Mouse (Mus musculus): ENCODE measurements around the gene Cdhr4. TPM values are rescaled to one million over a fixed set of nuclear protein-coding genes. Genes with fewer than 3 reads are reported as not detected.

Cdhr4 gene
- polyA plus RNA-seq (2011; ENCODE audit: insufficient read length, low read depth, missing spikeins): 2.1 and 4.0 TPM in 2 replicates

DNA sequence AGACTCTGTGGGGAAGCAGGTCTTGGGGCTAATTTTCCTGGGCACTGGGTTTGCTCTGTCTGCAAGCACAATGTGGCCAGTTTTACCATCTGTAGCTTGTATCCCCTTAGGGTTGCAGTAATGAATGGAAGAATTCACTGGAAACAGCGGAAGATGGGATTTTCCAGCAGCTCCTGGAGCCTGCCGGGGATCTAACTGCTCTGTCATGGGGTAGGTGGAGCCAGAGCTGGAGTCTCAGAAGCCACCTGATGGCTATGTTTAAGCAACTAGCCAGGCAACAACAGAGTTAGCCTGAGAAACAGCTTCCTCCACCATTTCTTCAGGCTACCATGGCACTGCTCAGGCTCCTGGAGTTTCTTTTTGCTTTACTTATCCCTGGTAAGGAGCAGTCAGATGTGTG is at the start of gene Cdhr4:
TSS of gene Cdhr4 (plus strand) at position 301 of the 400 bp plus-strand sequence.
- TF ChIP-seq CTCF (IDR thresholded peaks at IDR 0.05; ENCODE audit: borderline replicate concordance, insufficient read depth, low read length) (no peak), POLR2A (IDR thresholded peaks at IDR 0.05; ENCODE audit: low read depth, low read length) (no peak)
- H3K27ac ChIP-seq (ENCODE audit: insufficient read depth, low read length): no peak within 1 kb of the TSS
- H3K4me3 ChIP-seq (ENCODE audit: insufficient read depth, low read length): no peak within 1 kb of the TSS
- H3K4me1 ChIP-seq (ENCODE audit: control insufficient read depth, insufficient read depth, low read length): no peaks in the 10 kb centered on the region

DNA sequence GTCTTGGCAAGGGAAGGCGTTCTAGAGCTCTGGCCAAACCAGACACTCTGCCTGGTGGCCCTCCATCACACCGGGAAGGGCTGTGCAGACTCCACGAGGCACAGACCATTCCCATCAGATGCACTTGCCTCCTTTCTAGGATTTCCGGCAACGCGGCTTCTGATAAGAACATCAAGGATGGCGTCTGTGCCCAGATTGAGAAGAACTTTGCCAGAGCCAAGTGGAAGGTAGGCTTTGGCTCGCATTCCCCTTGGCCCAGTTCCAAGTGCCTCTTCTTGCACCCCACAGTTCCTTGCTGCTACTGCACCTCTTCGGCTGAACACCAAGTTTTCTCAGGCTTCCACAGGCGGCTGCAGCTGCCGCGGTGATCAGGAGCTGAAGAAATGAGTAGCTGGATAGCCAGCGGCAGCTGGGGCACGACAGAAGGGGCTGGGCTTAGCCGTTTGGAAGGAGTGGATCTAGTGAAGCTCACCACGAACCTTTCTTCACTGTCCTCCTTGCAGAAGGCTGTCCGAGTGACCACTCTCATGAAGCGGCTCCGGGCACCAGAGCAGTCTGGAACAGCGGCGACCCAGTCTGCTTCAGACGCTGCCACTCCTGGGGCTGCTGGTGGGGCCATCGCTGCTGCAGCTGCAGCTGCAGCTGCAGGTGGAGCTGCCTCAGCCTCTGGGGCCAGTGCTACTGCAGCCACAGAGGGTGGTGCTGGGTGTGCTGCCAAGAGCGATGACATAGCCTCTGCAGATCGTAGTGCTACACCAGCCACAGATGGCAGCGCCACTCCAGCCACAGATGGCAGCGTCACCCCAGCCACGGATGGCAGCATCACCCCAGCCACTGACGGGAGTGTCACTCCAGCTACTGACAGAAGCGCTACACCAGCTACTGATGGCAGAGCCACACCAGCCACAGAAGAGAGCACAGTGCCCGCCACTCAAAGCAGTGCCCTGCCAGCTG is 44.8 kb upstream of the Cdhr4 start:
- H3K27ac ChIP-seq (ENCODE audit: insufficient read depth, low read length): no peak overlapping the region
- H3K4me3 ChIP-seq (ENCODE audit: insufficient read depth, low read length): no peak overlapping the region
- TF ChIP-seq POLR2A (IDR thresholded peaks at IDR 0.05; ENCODE audit: low read depth, low read length) (no peak), CTCF (IDR thresholded peaks at IDR 0.05; ENCODE audit: borderline replicate concordance, insufficient read depth, low read length) (no peak)
- peaks cover 6% of the 10 kb centered on the region; the same call in 1 of the 2 replicates for H3K4me1 ChIP-seq (ENCODE audit: control insufficient read depth, insufficient read depth, low read length)

DNA sequence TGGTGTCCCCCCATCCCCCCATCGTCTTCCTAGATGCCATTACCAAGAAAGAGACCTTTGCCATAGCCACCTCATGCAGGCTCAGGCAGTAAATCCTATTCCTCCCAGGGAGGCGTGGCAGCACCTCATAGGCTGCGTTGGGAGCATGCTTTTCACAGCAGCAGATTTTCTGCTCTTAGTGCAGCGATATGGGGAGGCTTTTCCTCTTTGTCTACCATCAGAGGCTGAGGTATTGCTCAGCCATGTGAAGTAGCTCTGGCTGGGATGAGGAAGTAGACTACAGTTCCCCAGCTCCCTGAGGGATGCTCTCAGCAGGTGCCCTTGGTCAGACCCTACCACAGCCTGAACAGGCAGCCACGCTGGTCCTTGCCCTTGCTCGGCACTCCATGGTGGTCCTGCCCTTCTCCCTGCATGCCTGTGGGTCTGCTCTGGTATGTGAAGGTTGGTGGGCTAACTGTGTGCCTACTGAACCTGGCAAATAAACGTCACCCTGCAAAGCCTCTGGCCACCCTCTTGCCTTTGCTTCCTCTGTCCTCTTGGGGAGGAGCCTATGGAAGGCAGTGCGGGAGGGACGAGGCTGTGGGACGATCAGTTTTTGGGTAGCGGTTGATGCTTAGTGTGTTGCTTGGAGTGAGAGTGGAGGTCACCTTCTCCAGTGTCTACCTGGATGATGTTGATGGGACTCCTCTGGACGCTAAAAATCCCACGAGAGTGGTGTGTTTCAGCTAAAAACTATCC is 42.9 kb upstream of the Cdhr4 start:
- peaks cover 6% of the 10 kb centered on the region; the same call in 1 of the 2 replicates for H3K4me1 ChIP-seq (ENCODE audit: control insufficient read depth, insufficient read depth, low read length)
- H3K4me3 ChIP-seq (ENCODE audit: insufficient read depth, low read length): no peak overlapping the region
- no peak overlapping the region for H3K27ac ChIP-seq (ENCODE audit: insufficient read depth, low read length)
- TF ChIP-seq POLR2A (IDR thresholded peaks at IDR 0.05; ENCODE audit: low read depth, low read length): no peak
- TF ChIP-seq CTCF (IDR thresholded peaks at IDR 0.05; ENCODE audit: borderline replicate concordance, insufficient read depth, low read length): no peak

DNA sequence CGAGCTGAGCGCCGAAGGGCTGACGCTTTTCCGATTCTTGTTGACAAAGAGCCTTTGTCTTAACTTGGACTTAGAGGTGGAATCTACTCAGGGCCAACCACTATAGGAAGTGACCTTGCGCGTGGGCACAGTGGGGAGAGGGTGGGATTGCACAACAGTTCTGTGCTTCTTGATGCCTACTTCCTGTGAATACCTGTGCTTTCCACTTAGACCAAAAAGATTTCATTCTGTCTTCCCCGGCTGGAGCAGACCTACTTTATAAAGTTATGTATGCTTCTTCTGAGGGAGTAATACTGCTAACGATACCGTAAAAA is 42.4 kb upstream of the Cdhr4 start, which contains the start of gene Traip:
TSS of gene Traip (plus strand) at position 215 of the 314 bp plus-strand sequence.
- TF ChIP-seq POLR2A (IDR thresholded peaks at IDR 0.05; ENCODE audit: low read depth, low read length): no peak
- TF ChIP-seq CTCF (IDR thresholded peaks at IDR 0.05; ENCODE audit: borderline replicate concordance, insufficient read depth, low read length): no peak
- peaks cover 6% of the 10 kb centered on the region; the same call in 1 of the 2 replicates for H3K4me1 ChIP-seq (ENCODE audit: control insufficient read depth, insufficient read depth, low read length)
- H3K4me3 ChIP-seq (ENCODE audit: insufficient read depth, low read length): peak within 1 kb of the TSS; percentile 80
- H3K27ac ChIP-seq (ENCODE audit: insufficient read depth, low read length): peak within 1 kb of the TSS; percentile 10; the same call in 1 of the 2 replicates

DNA sequence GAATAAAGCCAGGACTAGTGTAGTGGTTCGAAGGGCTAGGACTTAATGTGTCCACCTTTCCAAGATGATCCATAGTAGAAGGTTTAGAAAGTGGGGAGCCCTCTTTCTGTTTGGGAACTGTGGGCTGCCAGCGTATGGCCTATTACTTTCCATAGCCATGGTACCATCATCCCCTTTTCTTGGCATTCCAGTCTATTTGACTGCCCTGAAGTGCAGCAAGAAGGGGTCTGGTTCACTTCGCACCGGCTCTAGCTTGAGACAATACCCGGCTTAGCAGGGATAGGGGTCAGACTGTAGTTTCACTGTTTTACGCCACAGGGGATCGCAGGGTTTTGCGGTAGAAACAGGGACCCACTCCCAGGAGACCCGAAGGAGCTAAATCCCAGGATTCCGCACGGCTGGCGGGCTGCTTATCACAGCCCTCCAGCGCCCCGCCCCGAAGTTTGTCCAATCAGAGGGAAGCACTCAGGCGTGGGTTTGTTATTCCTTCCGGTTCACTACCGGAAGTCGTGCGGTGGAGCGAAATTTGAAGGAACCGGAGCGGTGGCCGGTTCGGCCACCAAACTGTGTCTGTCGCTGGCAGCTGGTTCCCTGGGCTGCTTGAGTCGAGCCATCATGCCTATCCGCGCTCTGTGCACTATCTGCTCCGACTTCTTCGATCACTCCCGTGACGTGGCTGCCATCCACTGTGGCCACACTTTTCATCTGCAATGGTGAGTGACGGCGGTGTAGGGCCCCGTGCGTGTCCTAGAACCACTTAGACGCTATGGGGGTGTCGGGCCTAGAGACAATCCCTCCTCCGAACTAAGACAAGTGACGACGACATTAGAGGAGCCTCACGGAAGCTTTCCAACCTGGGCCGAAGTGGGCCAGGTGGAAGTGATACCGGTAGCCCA is 41.6 kb upstream of the Cdhr4 start:
- TF ChIP-seq CTCF (IDR thresholded peaks at IDR 0.05; ENCODE audit: borderline replicate concordance, insufficient read depth, low read length) (no peak), POLR2A (IDR thresholded peaks at IDR 0.05; ENCODE audit: low read depth, low read length) (peak; percentile 88)
- Histone ChIP-seq H3K4me1 (ENCODE audit: control insufficient read depth, insufficient read depth, low read length) (peaks cover 8% of the 10 kb centered on the region), H3K4me3 (ENCODE audit: insufficient read depth, low read length) (peak overlapping the region; percentile 80), H3K27ac (ENCODE audit: insufficient read depth, low read length) (peak overlapping the region; percentile 10; the same call in 1 of the 2 replicates)

DNA sequence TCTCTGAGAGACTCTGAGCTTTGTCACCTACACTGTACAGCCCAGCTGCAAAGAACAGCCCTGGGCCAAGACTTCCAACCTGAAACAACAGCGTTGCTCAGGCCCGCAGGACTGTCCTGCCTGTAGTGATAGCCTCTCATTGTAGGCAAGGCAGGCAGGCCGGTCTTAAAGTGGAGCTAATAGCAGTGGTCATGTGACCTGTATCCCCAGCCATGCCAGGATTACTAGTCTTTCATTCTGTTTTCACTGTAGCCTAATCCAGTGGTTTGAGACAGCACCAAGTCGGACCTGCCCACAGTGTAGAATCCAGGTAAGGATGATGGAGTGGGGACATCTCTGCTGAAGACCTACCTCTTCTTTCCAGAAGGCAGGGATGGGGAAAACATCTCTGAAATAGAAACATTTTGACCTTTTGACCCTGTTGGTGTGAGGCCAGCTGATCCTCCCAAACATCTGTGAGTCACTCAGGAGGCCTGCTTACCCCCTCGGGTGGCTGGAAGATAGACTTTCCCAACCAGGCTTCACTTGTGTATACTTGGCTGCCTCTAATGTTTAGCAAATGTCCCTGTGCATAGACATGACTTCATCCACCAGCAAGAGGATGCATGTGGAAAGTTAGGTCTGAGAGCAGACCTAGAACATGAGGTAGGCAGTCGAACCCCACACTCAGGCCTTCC is 36.5 kb upstream of the Cdhr4 start:
- H3K4me3 ChIP-seq (ENCODE audit: insufficient read depth, low read length): no peak overlapping the region
- peaks cover 13% of the 10 kb centered on the region for H3K4me1 ChIP-seq (ENCODE audit: control insufficient read depth, insufficient read depth, low read length)
- TF ChIP-seq POLR2A (IDR thresholded peaks at IDR 0.05; ENCODE audit: low read depth, low read length) (no peak), CTCF (IDR thresholded peaks at IDR 0.05; ENCODE audit: borderline replicate concordance, insufficient read depth, low read length) (no peak)
- H3K27ac ChIP-seq (ENCODE audit: insufficient read depth, low read length): no peak overlapping the region

DNA sequence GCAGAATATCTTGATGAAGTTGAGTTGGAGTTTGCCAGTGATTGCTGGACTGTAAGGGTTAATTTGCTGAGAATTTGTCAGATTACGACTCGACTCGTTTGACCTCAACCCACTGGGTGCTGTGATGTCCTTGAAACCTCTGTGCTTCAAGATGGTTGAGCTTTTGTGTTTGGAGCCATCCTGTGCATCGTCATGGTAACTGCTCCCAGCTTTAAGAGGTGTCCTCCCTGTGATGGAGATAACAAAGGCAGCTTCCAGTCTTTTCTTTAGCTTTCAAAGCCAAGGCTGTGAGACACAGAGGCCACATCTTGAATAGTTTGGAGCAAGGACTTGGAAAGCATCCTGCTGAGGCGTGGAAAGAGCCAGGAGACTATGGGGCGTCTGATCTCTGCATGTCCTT is 35.2 kb upstream of the Cdhr4 start:
- Histone ChIP-seq H3K4me3 (ENCODE audit: insufficient read depth, low read length) (no peak overlapping the region), H3K4me1 (ENCODE audit: control insufficient read depth, insufficient read depth, low read length) (peaks cover 7% of the 10 kb centered on the region), H3K27ac (ENCODE audit: insufficient read depth, low read length) (no peak overlapping the region)
- TF ChIP-seq POLR2A (IDR thresholded peaks at IDR 0.05; ENCODE audit: low read depth, low read length) (no peak), CTCF (IDR thresholded peaks at IDR 0.05; ENCODE audit: borderline replicate concordance, insufficient read depth, low read length) (no peak)

DNA sequence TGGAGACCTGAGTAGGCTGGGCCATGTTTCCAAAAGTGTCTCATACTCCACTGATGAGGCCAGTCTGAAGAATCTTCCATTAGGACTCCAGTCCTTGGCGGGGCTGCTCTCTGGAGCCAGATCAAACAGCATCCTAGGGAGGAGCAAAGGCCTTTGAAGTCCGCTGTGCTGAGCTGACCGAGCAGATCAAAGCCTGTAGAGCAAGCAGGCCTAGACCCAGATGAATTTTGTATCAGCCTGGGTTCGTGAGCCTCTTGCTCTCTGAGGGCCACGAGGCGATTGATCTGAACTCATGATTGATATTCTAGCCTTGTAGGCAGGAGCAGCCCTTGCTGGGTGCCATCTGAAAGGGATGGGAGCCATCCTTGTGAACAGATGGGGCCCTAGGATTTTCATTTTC is 32.4 kb upstream of the Cdhr4 start:
- Histone ChIP-seq H3K27ac (ENCODE audit: insufficient read depth, low read length) (no peak overlapping the region), H3K4me1 (ENCODE audit: control insufficient read depth, insufficient read depth, low read length) (peaks cover 7% of the 10 kb centered on the region), H3K4me3 (ENCODE audit: insufficient read depth, low read length) (no peak overlapping the region)
- TF ChIP-seq CTCF (IDR thresholded peaks at IDR 0.05; ENCODE audit: borderline replicate concordance, insufficient read depth, low read length) (no peak), POLR2A (IDR thresholded peaks at IDR 0.05; ENCODE audit: low read depth, low read length) (no peak)

Data from embryonic fibroblast, embryonic 13.5 days (primary cell).